Mouse (Mus musculus) spleen, postnatal 4 days (tissue): Measurements from ENCODE around the gene Tomt.

ENCODE experiments used
- DNase-seq, 2 experiments: peaks; one replicate each; pipeline ENCODE4 v3.0.0; 2022; ENCODE audit warnings: low spot score in 2 of 2

The Tomt gene

DNA sequence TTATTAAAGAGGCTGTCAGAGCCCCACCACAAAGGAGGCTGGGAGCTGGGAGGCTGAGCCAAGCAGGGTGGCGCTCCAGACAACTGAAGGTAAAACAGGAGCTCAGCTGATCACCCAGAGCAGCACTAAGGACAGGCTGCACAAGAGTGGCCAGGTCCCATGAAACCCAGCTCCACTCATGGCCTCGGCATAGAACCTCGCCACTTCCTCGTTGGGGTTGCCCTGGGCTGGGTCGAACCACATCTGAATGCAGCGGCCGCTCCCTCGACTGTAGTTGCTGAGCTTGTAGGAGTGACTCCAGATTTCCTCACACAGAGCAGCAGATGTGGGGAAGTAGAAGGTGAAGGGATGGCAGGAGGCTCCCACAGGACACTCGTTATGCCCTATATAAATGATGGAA lies 47.8 kb downstream of the Tomt start:
- peak in 1 of 2 experiments; percentile 19 for DNase-seq

DNA sequence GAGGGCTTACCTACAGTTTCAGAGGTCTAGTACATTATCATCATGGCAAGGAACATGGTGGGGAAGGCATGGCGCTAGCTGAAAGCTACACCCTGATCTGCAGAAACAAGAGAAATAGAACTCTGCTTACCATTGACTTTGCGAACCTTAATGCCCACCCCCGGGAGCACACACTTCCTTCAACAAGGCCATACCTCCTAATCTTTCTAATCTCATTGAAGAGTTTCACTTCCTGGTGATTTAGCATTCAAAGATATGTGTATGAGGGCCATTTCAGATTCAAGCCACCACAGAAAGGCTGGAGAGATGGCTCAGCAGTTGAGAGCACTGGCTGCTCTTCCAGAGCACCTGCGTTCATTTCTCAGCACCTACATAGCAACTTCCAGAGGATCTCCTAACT lies 49.1 kb downstream of the Tomt start, which contains the start of gene Folr2:
Gene Folr2 (minus strand): TSS at position 101 of the 400 bp plus-strand sequence.
- no peak for DNase-seq

DNA sequence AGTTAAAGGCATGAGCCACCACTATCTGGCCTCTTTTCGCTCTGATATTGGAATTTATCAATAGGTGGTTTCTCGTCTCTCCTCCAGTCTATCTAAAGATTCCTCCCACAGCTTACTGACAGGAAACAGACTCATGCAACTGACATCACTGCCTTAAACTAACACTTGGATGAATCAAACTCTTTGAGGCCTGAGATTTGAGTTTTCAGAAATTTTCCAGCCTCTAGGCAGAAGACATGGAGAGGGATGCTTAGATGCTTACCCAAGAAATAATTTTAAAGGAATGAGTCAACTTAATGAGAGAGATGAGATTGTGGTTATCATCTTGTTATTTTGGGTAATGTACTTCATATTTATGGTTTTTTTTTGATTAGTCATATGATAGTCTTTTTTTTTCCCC lies 52.3 kb downstream of the Tomt start:
- DNase-seq, result no peak

DNA sequence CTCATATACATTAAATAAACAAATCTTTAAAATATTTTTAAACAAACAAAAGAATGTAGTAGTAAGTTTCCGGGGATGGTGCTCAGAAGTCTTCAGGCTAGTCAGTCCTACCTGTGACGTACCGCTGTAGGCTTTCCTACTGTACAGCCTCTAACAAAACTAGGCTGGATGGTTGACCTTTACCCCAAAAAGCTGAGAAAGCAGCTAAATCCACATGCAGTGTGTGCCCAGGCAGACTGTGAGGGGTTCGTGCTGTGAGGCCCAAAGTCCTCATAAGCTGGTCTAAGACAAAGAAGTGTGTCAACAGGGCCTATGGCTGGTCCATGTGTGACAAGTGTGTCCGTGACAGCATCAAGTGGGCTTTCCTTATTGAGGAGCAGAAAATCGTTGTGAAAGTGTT lies 53.3 kb downstream of the Tomt start:
- no peak for DNase-seq

GRCm38 (mm10) chr7:101851689-101852088 lies 54.5 kb downstream of the Tomt start:
- no peak for DNase-seq
